Mouse (Mus musculus) erythroblast, embryonic 14.5 days (primary cell): ENCODE measurements around the gene Fam222b. TPM values are rescaled to one million over a fixed set of nuclear protein-coding genes. Genes with fewer than 3 reads are reported as not detected.
A peak's percentile ranks its signal among the peaks of the same experiment; 100 is the strongest.
"Not testable (repeated sequence)": the region's sequence is repeated elsewhere in the genome, so short reads cannot be mapped to it uniquely, and the experiment has no call there.

Source experiments
- H3K27me3 ChIP-seq: 2 replicates; pipeline ENCODE4 v1.6.1; 2012; ENCODE audit warnings: inconsistent platforms; ENCODE audit not compliant: control insufficient read depth
- H3K36me3 ChIP-seq: 2 replicates; pipeline ENCODE4 v1.6.1; 2012; ENCODE audit warnings: mild to moderate bottlenecking, inconsistent platforms; ENCODE audit not compliant: control insufficient read depth
- H3K4me1 ChIP-seq: 2 replicates; pipeline ENCODE4 v1.6.1; 2012; ENCODE audit warnings: inconsistent platforms; ENCODE audit not compliant: control insufficient read depth
- H3K4me3 ChIP-seq: replicated peaks from 2 replicates; pipeline ENCODE3; 2012; ENCODE audit warnings: moderate library complexity, mild to moderate bottlenecking, inconsistent platforms
- H3K9me3 ChIP-seq: 2 replicates; pipeline ENCODE4 v1.6.1; 2012; ENCODE audit warnings: low read length, inconsistent platforms, mixed read lengths; ENCODE audit not compliant: control insufficient read depth
- GATA1 ChIP-seq: IDR thresholded peaks from 2 replicates; pipeline ENCODE4 v1.6.1; 2012; ENCODE audit warnings: low read length, inconsistent platforms, mixed read lengths
- TAL1 ChIP-seq: IDR thresholded peaks from 3 replicates; pipeline ENCODE4 v1.6.1; 2012; ENCODE audit warnings: low read length, inconsistent platforms, mixed read lengths
- polyA plus RNA-seq: library from polyadenylated mRNA; stranded (reverse); fragments of >175 nt; gene quantifications from 2 replicates; pipeline ENCODE4 v1.2.3, GENCODE M21; 2012

Gene Fam222b
- polyA plus RNA-seq, 1 experiment: 0.78 TPM

DNA sequence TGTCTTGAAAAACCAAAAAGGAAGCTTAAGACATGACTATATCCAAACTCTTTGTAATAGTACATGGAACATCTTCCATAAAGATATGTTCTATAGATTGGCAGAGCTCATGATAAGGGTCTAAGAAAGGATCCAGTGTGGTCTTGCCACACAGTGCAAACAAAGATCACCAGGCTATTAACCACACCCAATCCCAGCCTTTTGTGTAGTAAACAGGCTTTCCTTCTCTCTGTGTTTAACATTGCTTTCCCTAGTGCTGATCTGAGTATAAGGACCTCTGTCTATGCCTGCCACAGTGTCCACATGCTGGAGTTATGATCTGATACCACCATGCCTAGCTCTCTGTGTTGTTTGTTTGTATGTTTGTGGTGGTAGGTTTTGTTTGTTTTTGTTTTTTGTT is 29.3 kb downstream of the Fam222b start:
- peaks cover 60% of the 10 kb centered on the region for H3K4me1 ChIP-seq
- no peaks in the 10 kb centered on the region for H3K27me3 ChIP-seq
- no peak overlapping the region for H3K4me3 ChIP-seq
- H3K36me3 ChIP-seq: peaks cover 2% of the 10 kb centered on the region; the same call in 1 of the 2 replicates
- TF ChIP-seq GATA1: no peak
- TF ChIP-seq TAL1: no peak
- H3K9me3 ChIP-seq: no peaks in the 10 kb centered on the region

DNA sequence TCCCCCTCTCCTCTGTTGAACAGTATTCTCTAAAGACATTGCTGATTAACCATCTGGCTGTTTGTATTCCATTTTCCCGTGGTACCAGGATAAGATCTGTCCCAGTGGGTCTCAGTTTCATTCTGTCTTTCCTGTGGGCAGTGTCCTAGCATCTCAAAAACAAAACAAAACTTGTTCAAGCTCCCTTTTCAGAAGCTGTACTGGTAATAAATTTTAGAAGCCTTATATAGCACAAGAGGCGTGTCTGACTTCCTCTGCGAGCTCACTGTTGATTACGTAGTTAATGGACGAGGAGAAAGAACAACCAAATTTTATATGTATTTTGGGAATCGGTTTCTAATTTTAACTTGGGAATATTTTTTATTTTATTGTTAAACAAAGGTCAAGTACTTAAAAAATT is 31.2 kb downstream of the Fam222b start:
- H3K27me3 ChIP-seq: no peaks in the 10 kb centered on the region

GRCm38 (mm10) chr11:78126739-78127138 is 32.3 kb downstream of the Fam222b start:
- no peak for TF ChIP-seq TAL1
- TF ChIP-seq GATA1: no peak
- H3K36me3 ChIP-seq: 0 out of 2 replicates have a peak, but pooled peaks cover 2% of the 10 kb centered on the region
- H3K9me3 ChIP-seq: no peaks in the 10 kb centered on the region
- no peak overlapping the region for H3K4me3 ChIP-seq
- peaks cover 54% of the 10 kb centered on the region for H3K4me1 ChIP-seq
- H3K27me3 ChIP-seq: no peaks in the 10 kb centered on the region

More for the DNA sequence above, 31.2 kb downstream of the Fam222b start:
- Histone ChIP-seq H3K4me3 (peak overlapping the region; percentile 40), H3K4me1 (peaks cover 52% of the 10 kb centered on the region), H3K9me3 (no peaks in the 10 kb centered on the region), H3K36me3 (0 out of 2 replicates have a peak, but pooled peaks cover 2% of the 10 kb centered on the region)
- TF ChIP-seq GATA1: no peak
- TF ChIP-seq TAL1: no peak

- no peaks in the 10 kb centered on the region for H3K27me3 ChIP-seq
- H3K4me3 ChIP-seq: no peak overlapping the region
- peaks cover 62% of the 10 kb centered on the region for H3K4me1 ChIP-seq
- no peaks in the 10 kb centered on the region for H3K9me3 ChIP-seq
- TF ChIP-seq GATA1: no peak
- no peak for TF ChIP-seq TAL1
- 0 out of 2 replicates have a peak, but pooled peaks cover 2% of the 10 kb centered on the region for H3K36me3 ChIP-seq
These were observed 35.0 kb downstream of the Fam222b start for GRCm38 (mm10) chr11:78129458-78129857.

DNA sequence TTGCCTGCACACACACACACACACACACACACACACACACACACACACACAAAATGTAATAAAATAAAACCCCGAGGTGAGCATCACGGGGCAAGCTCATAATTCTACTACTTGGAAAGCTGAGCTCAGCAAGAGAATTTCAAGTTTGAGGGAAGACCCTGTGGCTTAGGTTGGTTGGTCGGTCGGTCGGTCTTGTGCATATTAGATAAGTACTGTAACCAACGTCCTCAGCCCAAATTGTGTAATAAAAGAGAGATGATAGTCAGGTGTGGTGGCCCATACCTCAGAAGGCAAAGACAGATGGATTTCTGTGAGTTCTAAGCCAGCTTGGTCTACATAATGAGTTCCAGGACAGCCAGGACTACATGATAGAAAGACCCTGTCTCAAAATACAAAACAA is 39.5 kb downstream of the Fam222b start:
- no peak overlapping the region for H3K4me3 ChIP-seq
- TF ChIP-seq TAL1: no peak
- TF ChIP-seq GATA1: no peak
- peaks cover 46% of the 10 kb centered on the region for H3K4me1 ChIP-seq
- no peaks in the 10 kb centered on the region for H3K36me3 ChIP-seq
- H3K9me3 ChIP-seq: no peaks in the 10 kb centered on the region
- H3K27me3 ChIP-seq: no peaks in the 10 kb centered on the region

DNA sequence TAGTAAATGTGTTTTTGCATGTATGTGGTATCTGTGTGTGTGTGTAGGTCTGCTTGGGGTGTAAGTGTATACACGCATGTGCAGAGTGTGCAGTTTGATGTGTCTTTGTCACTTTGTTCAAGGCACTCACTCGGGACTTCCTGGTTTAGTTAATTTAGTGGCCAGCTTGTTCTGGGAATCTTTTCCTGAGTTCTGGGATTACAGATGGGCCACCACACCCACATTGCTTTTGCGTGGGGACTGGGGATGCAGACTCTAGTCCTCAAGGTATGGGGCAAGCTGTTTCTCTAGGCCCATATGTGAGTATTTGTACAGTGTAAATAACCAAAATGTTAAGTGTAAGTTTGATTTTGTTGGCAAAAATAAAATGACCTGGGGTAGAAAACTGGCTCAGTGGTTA is 39.9 kb downstream of the Fam222b start:
- TF ChIP-seq TAL1 (no peak), GATA1 (no peak)
- Histone ChIP-seq H3K27me3 (no peaks in the 10 kb centered on the region), H3K4me3 (no peak overlapping the region), H3K9me3 (no peaks in the 10 kb centered on the region), H3K4me1 (peaks cover 45% of the 10 kb centered on the region), H3K36me3 (no peaks in the 10 kb centered on the region)

DNA sequence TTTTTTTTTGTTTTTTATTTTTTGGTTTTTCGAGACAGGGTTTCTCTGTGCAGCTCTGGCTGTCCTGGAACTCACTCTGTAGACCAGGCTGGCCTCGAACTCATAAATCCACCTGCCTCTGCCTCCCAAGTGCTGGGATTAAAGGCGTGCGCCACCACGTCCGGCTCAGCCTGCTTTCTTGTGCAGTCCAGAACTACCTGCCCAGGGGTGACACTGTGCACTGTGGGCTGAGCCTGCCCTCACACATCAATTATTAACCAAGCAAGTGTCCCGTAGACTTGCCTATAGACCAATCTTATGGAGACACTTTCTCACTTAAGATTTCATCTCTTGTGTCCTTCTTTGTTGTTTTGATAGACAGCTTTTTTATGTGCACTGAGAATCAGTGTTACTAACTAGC is 40.9 kb downstream of the Fam222b start:
- not testable (repeated sequence) for H3K4me3 ChIP-seq, H3K27me3 ChIP-seq, H3K9me3 ChIP-seq, H3K36me3 ChIP-seq
- H3K4me1 ChIP-seq: peaks cover 45% of the 10 kb centered on the region

DNA sequence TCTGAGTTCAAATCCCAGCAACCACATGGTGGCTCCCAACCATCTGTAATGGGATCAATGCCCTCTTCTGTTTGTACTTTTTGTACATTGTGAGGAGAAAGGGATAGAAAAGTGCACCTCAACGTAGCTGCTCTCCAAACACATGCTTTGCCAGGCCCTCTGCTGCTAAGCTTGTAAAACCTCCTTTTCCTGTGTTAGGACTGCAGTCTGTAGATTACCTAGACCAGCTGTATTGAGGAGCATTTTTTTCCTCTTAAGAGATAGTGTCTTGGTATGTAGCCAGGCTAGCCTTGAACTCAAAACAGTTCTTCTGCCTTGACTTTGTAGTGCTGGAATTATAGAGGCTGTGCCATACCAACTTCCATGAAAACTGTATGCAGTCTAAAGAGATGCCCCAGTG is 41.7 kb downstream of the Fam222b start:
- Histone ChIP-seq H3K4me3 (no peak overlapping the region), H3K36me3 (no peaks in the 10 kb centered on the region), H3K4me1 (peaks cover 53% of the 10 kb centered on the region), H3K9me3 (no peaks in the 10 kb centered on the region), H3K27me3 (no peaks in the 10 kb centered on the region)
- TF ChIP-seq TAL1 (no peak), GATA1 (no peak)

DNA sequence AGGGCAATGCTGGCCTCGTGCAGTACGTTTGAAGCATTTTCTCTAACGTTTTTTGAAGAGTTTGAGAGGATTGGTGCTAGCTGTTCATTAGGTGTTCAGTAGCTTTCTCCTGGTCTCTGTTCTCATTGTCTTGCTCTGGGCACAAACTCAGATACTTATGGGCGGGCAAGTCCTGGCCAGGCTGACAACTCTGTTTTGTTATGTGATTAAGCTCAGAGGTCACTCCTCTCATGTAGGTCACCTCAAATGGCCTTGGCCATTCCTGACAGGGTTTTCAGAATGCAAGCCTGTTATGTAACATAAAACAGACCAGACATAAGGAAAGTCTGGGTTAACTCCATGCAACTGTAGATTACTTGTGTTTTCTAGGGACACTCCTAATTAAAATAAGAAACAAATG is 43.1 kb downstream of the Fam222b start:
- H3K9me3 ChIP-seq: no peaks in the 10 kb centered on the region
- TF ChIP-seq TAL1 (no peak), GATA1 (no peak)
- H3K4me1 ChIP-seq: peaks cover 56% of the 10 kb centered on the region
- no peaks in the 10 kb centered on the region for H3K27me3 ChIP-seq
- H3K4me3 ChIP-seq: no peak overlapping the region
- H3K36me3 ChIP-seq: no peaks in the 10 kb centered on the region; the same call in 1 of the 2 replicates

- Histone ChIP-seq H3K9me3 (no peaks in the 10 kb centered on the region), H3K36me3 (peaks cover 2% of the 10 kb centered on the region), H3K4me1 (peaks cover 52% of the 10 kb centered on the region), H3K27me3 (no peaks in the 10 kb centered on the region), H3K4me3 (no peak overlapping the region)
- TF ChIP-seq GATA1 (no peak), TAL1 (no peak)
These were observed 43.6 kb downstream of the Fam222b start for GRCm38 (mm10) chr11:78138023-78138422.
